Mouse (Mus musculus) cerebellum, adult 2 months (tissue): ENCODE data around the gene Mrps6.

Source experiments
- CTCF ChIP-seq: fragments of 200-500 bp; IDR thresholded peaks from 2 replicates; pipeline ENCODE4 v1.5.1; 2011; ENCODE audit warnings: low read depth, mild to moderate bottlenecking, control low read depth, low read length, moderate library complexity, borderline replicate concordance; ENCODE audit not compliant: insufficient read depth
- POLR2A ChIP-seq: fragments of 200-500 bp; IDR thresholded peaks from 2 replicates; pipeline ENCODE4 v1.6.1; 2011; ENCODE audit warnings: low read length, control low read depth, borderline replicate concordance; ENCODE audit not compliant: insufficient read depth

GRCm38 (mm10) chr16:92127226-92127625, 69.2 kb downstream of the Mrps6 start:
- TF ChIP-seq CTCF (no peak), POLR2A (no peak)
